Mouse (Mus musculus) left cerebral cortex, postnatal 14 days (tissue): Measurements from ENCODE around the gene Pak4. TPM values are rescaled to one million over a fixed set of nuclear protein-coding genes. Genes with fewer than 3 reads are reported as not detected.

Source experiments
- DNase-seq, 2 experiments: peaks; one replicate each; pipeline ENCODE4 v3.0.0; 2021 to 2022; ENCODE audit warnings: low spot score in 2 of 2, mixed read lengths in 1 of 2
- intact Hi-C: fragments of 180-260 bp; cut with DNase I; formaldehyde crosslinking; loops from one replicate; pipeline ENCODE4 v1.15.1; 2025
- total RNA-seq, 2 experiments: library from RNA; stranded (reverse); gene quantifications; 2 replicates each; pipeline ENCODE4 v1.2.3; 2021

Pak4 gene
- total RNA-seq, 2 experiments from 2014 or later, result 8.7 to 10.0 TPM

- intact Hi-C loops, result no loop called here
- DNase-seq, result no peak
Measured at GRCm38 (mm10) chr7:28570291-28570981, 27.5 kb downstream of the Pak4 start.

GRCm38 (mm10) chr7:28568253-28568652 is 29.7 kb downstream of the Pak4 start:
- peak; percentile 67 to 75 for DNase-seq
- intact Hi-C loops, result loop anchor here (1.0 kb wide), 1 partner anchor 33 kb away; no protein-coding TSS in a partner anchor

- DNase-seq, result no peak
- intact Hi-C loops, result no loop called here
Measured at GRCm38 (mm10) chr7:28567539-28567938, 30.4 kb downstream of the Pak4 start.

- intact Hi-C loops, result no loop called here
- DNase-seq, result no peak
Measured at GRCm38 (mm10) chr7:28565407-28565806, 32.6 kb downstream of the Pak4 start.

- intact Hi-C loops, result no loop called here
- no peak for DNase-seq
Measured at GRCm38 (mm10) chr7:28562951-28563350, 35.0 kb downstream of the Pak4 start.

- intact Hi-C loops, result no loop called here
- DNase-seq, result no peak
Measured at GRCm38 (mm10) chr7:28562371-28562770, 35.6 kb downstream of the Pak4 start.

- no peak for DNase-seq
- intact Hi-C loops, result no loop called here
Measured at GRCm38 (mm10) chr7:28561967-28562366, 36.0 kb downstream of the Pak4 start.

GRCm38 (mm10) chr7:28560856-28561255 is 37.1 kb downstream of the Pak4 start:
- no peak for DNase-seq

GRCm38 (mm10) chr7:28558486-28558885 is 39.5 kb downstream of the Pak4 start:
- intact Hi-C loops, result no loop called here
- DNase-seq, result no peak

More at GRCm38 (mm10) chr7:28560856-28561255, 37.1 kb downstream of the Pak4 start:
- intact Hi-C loops, result no loop called here

GRCm38 (mm10) chr7:28557708-28558107 is 40.3 kb downstream of the Pak4 start:
- intact Hi-C loops, result no loop called here
- DNase-seq, result no peak

- intact Hi-C loops, result no loop called here
Measured at GRCm38 (mm10) chr7:28557069-28557468, 40.9 kb downstream of the Pak4 start.

GRCm38 (mm10) chr7:28555939-28556535 is 41.9 kb downstream of the Pak4 start:
- DNase-seq, result no peak
- intact Hi-C loops, result no loop called here

More at GRCm38 (mm10) chr7:28557069-28557468, 40.9 kb downstream of the Pak4 start:
- DNase-seq, result no peak

- no peak for DNase-seq
Measured at GRCm38 (mm10) chr7:28553076-28553475, 44.9 kb downstream of the Pak4 start.

GRCm38 (mm10) chr7:28547628-28548027 is 50.4 kb downstream of the Pak4 start:
- DNase-seq, result no peak
- intact Hi-C loops, result no loop called here

More at GRCm38 (mm10) chr7:28553076-28553475, 44.9 kb downstream of the Pak4 start:
- intact Hi-C loops, result no loop called here

- DNase-seq, result no peak
- intact Hi-C loops, result no loop called here
Measured at GRCm38 (mm10) chr7:28547154-28547553, 50.8 kb downstream of the Pak4 start, which contains the start of gene Nccrp1. TSS of gene Nccrp1 (minus strand) at chr7:28547254.

GRCm38 (mm10) chr7:28546649-28547048 is 51.3 kb downstream of the Pak4 start:
- DNase-seq, result no peak
- intact Hi-C loops, result no loop called here

GRCm38 (mm10) chr7:28545891-28546210 is 52.1 kb downstream of the Pak4 start:
- intact Hi-C loops, result no loop called here
- no peak for DNase-seq

- intact Hi-C loops, result no loop called here
Measured at GRCm38 (mm10) chr7:28545048-28545890, 52.7 kb downstream of the Pak4 start.

GRCm38 (mm10) chr7:28544051-28544601 is 53.9 kb downstream of the Pak4 start:
- no peak for DNase-seq
- intact Hi-C loops, result no loop called here

More at GRCm38 (mm10) chr7:28545048-28545890, 52.7 kb downstream of the Pak4 start:
- no peak for DNase-seq

- intact Hi-C loops, result no loop called here
- DNase-seq, result no peak
Measured at GRCm38 (mm10) chr7:28540526-28540925, 57.5 kb downstream of the Pak4 start, which contains the start of gene Sycn. TSS of gene Sycn (plus strand) at chr7:28540885.
